Mouse (Mus musculus): ENCODE data around the gene Pbx3. TPM values are rescaled to one million over a fixed set of nuclear protein-coding genes. Genes with fewer than 3 reads are reported as not detected.

The Pbx3 gene
- 1 to 10 TPM; 1.1 to 2.1 TPM for polyA plus RNA-seq (2017; shearing (Covaris generic))

DNA sequence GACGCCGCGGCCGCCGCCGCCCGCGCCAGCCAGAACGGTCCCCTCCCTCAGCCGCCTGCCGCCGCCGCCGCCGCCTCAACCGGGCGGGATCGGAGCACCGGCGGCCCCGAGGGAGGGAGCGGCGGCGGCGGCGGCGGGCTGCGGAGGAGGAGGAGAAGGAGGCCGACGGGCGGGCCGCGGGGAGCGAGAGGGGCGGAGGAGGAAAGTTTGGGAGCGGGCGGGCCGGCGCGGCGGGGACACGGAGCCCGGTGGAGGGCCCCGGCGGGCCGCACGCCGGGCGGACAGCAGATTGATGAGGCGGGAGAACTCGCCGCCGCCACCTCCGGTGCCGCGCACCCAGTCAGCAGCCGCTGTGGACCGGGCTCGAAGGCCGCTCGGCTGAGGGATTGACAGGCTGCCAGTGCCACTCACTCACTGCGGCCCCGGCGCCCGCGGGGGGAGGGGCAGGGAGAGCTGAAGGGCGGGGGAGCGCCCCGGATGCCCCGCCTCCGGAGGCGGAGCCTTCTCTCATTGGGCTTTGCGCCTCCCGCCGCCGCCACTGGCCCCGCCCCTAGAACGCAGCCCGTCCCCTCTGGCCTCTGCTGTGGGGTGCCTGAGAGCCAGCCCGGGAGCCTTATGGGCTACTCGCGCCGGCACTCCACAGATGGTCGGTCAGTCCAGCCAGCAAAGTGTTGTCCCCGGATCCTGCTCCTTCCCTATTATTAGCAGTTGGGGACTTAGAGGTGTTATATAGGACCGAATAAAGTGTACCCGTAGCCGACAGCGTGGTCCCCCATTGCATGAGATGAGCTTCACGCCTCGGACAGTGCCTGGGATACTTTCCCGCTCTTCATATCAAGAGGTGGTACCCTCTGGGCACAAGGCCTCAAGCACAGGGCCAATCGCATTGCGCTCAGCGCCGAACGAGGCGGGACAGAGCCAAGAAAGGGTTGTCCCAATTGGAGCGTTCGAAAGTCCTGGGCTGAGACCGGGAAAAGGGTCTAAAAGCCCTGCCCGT, at the start of gene Pbx3:
Pbx3 (minus strand) TSS at position 838 of the 997 bp plus-strand sequence.
- peak; percentile 79 for ATAC-seq

DNA sequence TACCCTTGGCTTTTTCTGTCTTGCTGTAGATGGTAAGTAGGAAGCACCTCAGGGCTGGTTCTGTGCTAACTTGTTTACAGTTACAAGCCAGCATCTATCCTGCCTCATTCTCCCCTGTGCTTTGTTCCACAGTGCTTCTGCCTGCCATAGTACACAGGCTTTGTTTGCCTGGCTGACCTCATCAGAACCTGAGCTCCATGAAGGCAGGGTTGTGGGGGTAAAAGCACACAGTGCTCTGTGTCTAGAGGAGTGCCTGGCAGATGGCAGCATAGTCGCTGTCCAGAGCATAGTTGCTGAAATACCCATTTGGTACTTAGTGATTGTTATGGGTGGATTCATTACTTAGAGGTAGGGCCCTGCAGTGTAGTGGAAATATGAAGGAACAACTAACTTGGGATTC, 47.3 kb upstream of the Pbx3 start:
- no peak for ATAC-seq

DNA sequence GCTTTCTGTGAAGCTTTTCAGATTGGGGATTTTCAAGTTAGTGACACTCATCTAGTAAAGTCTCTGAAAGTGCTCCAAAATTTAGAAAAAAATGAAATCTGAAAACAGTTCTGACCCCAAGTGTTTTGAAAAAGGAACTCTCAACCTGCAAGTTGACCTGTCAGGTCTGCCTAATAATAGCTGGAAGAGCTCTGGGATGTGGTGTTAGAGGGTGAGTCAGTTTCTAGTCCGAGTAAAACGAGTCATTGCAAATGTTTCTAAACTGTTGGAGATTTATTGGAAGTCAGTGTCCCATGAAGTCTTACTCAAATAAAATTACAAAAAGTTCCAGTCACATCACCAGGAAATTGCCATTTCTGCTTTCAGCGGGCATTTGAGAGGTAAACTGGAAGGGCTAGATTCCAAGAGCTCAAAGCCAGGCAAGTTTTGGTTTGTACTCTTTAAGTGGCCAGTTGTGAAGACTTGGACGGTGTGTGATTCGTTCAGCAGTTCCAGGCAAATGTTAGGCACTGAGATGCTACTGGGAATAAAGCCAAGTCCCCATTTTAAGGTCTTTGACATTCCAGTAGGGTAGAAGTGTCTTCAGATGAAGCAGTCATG, 36.9 kb upstream of the Pbx3 start:
- no peak for ATAC-seq

DNA sequence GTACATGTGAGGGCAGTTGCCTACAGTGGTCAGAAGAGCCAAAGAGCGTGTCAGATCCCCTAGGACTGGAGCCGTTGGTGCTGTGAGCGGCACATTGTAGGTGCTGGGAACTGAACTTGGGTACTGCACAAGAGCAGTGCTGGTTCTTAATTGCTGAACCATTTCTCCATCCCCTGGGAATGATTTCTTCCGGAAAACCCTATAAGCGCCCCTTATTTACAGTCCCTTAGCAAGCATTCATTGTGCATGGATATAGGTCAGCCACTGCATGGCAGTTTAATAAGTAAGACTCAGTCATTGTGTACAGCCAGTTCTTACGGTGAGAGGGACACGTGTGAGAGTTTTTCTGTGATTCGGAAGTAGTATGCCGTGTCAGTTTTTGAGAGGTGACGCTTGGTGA, 35.4 kb upstream of the Pbx3 start:
- ATAC-seq: no peak

DNA sequence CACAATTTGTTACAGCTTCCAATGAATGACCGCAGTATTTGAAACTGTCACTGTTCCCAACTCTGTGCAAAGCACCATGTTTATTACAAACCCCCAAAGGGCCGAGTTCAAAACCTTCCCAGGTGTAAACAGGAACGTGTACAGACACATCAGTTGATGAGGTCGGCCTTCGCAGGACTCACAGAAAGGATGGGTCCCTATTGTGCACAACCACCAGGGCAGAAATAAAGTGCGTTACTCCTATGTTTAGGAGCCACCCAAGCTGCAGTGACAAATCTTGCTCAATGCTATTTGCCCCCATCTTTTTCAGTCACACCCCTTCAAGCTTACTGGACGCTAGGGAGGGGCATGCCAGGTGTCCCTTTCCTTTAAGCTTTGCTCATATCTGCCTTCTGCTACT, 34.7 kb upstream of the Pbx3 start:
- ATAC-seq: no peak

DNA sequence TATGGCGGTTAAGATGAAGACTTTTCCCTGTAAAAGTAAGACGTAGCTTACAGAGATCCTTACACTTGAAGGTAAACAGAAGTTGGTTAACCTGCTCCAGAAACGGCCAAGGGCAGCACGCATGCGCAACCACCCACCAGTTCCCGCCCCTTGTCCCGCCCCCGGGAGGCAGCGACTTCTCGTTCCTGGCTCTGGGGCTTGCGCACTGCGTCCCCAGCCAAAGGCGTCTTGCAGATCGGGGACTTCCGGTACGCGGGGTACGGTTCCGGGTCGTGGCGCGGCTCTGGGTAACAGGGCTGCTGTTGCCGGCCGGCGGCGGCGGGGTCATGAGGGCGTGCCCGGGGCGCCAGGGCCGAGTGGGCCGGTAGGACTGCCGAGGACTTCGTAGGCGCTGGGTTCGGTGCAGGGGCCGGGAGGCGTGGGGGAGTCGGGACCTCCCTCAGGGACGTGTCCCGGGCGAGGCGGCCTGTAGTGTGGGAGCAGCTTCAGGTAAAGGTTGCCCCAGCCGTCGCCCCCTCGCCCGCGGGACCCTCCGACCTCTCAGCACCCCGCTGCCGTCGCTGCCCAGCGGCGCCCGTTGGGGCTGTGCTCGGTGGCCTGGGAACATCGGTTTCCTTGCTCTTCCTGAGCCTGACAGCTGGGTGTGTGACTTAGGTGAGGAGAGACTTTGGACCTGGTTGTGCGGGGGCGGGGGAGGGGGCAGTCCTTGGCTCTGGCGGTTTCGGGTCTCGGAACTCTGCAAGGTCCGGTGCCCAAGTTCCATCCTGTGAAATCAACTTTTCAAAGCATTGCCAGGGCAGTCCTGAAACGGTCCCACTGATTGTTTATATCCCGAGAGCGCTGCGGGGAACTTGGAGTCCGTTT, 33.9 kb upstream of the Pbx3 start, which contains the start of gene Mapkap1:
Mapkap1 (plus strand) TSS at position 171 of the 864 bp plus-strand sequence.
- peak; percentile 100 for ATAC-seq

DNA sequence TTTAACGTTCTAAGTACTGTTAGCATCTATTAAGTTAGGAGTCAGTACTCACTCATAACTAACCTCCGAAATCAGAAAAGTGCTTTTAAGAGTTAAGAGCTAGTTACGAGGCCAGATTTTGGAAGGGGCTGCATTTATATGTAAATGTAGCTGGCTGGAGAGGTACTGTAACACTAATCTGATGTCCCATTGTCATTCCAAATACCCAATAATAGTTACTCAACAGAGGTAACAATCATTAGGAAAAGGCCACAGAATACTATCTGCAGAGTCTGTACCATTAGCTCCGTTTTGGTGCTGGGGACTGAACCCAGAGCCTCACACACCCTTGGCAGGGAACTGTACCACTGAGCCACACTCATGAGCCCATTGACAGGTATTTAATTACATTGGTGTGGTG, 26.6 kb upstream of the Pbx3 start:
- no peak for ATAC-seq

DNA sequence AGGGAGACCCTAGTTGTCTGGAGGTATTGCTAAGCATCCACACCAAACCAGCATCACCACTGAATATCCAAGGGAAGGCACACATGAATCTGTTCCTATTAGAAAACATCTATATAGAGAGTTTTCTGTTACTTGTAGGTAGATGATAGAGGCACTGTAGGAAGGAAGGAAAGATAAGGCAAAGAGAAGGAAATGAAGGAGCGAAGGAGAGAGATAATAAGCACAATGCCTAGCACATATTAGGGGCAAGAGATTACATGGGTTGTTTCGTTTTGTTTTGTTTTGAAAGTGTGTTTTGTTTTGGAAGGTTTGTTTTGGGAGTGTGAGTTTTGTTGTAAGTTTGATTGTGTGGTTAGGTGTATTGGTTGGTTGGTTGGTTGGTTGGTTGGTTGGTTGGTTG, 6.0 kb upstream of the Pbx3 start:
- ATAC-seq: no peak

DNA sequence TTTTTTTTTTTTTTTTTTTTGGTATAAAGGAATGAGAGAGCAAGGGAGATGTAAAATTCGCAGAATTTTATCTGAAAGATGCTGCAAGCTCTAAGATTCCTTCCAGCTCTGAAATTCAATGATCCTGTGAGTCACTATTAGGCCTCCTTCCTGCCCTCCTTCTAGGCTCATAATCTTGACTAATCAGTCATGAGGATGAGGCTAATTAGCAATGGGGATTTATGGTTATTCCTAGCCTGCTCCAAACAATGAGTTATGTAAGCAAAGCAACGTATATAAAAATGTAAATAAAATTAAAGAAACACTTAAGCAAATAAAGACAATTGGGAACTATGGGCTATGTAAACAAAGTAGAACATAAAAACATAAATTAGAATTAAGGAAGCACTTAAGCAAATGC, 1.4 kb upstream of the Pbx3 start:
- no peak for ATAC-seq

DNA sequence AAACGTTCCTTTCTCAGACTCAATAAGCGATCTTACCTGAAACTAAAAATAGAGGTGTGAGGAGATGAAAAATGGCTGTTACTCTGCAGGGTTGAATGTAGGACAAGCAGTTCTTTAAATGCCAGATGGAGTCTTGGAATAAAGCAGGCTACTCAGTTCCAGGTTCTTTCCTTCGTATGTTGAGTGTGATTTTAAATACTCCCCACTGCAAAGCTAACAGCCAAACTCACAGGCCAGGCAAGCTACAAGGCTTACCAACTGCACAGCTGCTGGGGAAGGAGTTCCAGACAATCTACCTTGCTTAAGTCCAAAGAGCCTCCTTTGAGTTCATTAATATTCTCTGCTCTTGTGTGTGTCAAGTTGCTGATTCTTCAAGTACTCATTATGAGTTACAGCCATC, 944 bp upstream of the Pbx3 start:
- ATAC-seq: no peak

DNA sequence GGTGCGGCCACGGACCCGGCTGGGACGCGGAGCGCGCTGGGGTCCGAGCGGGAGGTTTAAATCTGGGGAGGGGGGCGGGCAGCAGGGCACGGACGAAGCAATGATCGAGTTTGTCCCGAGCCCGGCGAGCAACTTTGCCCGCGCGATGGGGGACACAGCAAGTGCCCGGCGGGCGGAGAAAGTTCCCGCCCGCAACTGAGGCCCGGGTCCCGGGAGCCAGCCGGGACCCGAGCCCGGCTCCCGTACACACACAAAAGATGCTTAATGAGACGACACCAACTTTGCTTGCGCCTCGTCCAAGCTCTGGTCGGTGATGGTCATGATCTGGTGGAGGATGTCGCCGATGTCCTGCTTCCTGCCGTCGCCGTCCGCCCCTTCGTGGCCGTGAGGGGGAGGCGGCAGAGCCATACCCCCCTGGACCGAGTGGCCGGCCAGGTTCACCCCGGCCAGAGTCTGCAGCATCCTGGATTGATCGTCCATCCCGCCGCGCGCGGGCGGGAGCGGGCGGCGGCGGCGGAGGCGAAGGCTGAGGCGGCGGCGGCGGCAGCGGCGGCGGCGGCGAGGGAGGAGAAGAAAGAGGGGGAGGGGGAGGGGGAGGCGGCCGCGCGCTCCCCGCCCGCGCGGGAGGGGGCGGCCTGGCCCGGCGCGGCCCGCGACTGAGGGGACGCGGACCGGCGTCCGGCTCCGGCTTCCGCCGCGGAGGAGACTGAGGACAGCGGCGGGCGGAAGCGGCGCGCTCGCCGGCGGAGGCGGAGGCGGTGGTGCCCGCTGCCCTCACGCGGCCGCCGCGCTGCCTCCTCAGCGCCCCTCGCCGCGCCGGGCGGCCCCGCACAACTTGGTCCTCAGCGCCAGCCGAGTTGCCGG, 1.3 kb downstream of the Pbx3 start:
- ATAC-seq: peak; percentile 7

DNA sequence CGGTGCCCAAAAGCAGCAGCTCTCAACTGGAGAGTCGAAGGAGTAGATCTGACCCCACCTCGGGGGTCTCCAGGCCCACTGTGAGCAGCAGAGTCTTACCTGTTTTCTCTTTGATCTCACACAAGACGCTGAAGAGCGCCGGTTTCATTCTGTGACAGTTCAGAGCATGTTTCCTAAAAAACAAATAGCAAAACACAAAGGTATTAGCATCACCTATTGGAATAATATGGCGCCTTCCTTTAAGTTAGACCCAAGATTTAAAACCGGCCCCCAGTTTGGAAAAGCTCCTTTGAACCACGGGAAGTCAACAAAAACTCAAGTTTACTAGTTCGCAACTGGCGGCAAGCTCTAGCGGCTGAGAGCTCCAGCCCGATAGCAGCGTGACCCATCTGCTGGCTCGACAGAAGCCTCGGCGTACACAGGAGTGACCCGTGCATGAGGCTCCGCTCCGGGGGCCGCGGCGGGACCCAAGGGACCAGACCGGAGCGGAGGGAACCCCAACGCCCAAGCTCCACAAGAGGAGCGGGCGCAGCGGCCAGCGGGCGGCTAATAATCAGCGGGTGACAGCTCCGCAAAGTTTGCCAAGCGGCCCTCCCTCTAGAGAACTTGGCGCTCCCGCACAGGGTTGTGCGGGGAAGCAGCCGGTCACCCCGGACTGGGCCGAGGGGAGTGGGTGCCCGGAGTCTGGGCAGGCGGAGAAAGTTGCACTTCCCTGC, 2.1 kb downstream of the Pbx3 start:
- peak; percentile 5 for ATAC-seq

DNA sequence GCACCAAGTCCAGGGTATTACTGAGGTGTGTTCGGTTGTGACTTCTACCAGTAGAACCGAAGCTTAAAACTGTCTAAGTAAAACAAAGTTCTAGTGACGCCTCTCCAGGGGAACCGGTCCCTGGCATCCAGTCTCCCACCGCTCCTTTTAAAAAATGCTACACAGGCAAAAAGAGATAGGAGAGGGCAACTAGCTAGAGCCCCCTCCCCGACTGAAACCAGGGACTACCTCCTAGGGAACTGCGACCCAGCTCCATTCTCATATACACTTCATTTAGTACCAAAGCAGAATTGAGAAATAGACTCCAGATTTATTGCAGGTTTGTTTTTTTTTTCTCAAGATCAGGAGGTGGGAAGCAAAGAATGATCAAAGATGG, 2.6 kb downstream of the Pbx3 start:
- ATAC-seq: no peak

DNA sequence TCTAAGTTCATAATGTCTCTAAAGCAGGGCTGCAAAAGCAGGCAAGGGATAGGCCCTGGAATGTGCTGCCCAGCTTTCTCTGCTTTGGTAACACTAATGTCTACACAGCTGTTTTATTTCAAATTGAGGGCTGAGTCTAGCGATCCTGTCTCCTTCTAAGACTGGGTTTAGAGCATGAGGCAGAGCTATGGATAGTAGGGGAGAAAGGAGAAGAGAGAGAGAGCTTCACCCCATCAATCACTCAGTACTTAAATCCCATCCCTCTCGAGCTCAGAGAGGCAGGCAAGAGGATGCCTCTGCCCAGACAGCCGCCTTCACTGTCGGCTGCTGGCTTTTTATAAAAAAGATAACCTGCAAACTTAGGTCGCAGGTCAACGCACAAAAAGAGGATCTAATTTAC, 4.5 kb downstream of the Pbx3 start:
- ATAC-seq: no peak

DNA sequence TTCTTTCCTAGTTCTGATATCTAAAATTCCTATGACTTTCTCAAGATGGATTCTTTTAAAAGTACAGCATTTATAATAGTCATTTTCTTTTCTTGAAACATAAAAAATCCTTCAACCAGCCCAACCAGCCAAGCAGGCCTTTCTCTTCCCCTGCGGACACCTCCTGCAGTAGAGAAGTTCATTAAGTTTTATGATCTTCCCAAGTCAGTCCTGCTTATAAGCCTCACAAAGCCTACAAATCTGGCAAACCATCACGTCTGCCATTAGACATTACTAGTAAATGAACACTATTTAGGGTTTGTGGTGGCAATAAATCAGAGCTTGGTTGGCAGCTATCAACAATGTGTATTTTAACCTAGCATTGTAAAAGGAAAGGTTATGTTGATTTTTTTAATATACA, 5.9 kb downstream of the Pbx3 start:
- ATAC-seq: no peak

DNA sequence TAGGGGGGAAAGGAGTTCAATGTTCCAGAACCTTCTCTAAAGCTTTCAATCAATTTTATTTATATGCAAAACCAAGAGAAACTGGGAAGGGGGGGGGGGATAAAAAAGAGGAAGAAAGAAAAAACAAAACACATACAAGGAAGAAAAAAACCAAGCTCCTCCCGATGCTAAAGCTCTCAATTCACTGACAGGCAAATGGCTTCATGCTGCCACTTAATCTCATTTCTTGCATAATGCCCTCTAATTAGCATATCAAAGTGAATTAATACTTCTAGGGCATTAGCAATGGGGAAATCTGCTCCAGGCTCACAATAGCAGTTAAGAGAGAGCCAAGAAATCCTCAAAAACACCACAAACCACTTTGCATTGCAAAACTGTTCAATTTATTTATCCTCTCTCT, 9.3 kb downstream of the Pbx3 start:
- no peak for ATAC-seq

DNA sequence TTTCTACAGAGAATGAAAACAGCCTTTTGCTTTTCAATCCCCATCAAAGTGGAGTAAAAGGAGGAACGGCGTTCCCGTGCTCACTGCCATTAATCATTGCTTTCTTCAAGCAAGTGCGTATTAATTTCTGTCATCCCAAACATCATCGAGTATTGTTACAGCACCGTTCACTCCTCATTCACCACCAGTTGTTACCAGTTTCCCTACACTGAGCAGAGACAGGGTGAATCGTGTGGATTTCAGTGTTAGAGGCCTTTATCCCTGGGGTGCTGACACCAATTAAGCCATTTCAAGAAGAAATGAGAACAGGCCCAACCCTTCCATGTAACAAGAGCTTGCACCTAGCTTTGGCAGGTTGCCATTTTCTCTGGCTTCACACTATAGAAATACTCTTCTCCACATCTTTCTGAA, 17.1 kb downstream of the Pbx3 start:
- no peak for ATAC-seq

DNA sequence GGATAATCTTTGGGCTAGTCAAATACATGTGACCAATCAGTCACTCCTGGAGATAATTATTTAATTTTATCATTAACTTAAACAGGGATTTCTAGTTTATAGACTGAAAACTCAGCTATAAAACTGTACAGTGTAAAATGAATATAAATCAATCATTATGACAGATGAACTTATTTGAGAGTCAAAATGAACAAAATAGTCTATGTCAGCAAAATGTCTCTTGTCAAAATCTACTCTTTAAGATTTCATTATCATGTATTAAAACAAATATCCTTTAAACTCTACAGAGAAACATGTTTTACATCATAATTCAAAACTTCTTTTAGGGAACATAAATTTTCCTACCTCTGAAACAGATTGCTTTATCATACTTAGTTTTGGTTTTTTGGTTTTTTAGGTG, 20.9 kb downstream of the Pbx3 start:
- no peak for ATAC-seq

DNA sequence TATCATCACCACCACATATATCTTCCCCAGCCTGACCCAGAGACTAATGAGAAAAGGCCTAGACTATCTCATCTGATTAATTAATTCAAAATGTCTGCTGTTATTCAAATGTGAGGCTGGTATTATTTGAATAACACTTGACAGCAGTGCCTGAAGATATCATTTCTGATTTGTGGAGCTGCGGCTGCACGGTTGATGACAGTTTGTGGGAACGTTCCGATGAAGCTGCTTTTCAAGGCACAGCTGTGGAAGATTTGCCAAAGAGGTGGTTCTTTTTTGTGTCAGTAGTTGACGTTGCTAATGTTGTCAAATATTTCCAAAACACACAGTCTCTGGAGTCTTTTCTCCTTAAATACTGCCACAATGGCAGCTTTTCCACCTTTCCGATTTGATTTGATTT, 25.8 kb downstream of the Pbx3 start:
- no peak for ATAC-seq

DNA sequence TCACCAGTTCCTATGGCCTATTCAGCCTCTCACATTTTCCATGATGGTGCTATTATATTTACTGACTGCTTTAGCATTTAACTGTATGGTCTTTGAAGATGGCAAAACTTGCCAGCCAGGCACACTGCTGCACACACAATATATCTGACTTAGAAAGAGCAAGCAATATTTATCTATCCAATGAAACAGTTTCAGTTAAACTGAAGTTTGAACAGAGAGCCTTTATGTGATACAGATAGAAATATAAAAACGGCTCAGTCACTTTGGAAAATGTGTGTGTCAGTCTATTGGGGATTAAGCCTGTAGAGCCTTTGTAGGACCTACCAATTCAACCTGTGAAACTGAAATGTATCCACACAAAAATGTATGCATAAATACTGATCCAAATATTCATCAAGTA, 74.3 kb downstream of the Pbx3 start:
- ATAC-seq: no peak

DNA sequence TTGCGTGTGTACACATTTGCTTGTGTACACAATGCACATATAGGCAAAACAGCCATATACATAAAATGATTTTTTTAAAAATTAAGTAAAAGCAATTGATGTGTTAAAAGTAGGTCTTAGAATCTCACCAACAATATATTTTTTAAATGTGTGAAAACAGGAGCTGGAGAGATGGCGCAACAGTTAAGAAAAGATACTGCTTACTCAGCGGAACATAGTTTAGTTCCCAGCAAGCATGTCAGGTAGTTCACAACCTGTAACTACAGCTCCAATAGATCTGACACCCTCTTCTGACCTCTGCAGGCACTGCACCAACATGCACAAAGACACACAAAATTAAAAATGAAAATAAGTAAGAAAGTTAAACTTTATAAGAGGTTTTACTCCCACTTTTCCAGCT, 74.7 kb downstream of the Pbx3 start:
- ATAC-seq: no peak
